Comparison of ENCODE assay signal across 17 mouse cellular contexts in the genomic region with DNA sequence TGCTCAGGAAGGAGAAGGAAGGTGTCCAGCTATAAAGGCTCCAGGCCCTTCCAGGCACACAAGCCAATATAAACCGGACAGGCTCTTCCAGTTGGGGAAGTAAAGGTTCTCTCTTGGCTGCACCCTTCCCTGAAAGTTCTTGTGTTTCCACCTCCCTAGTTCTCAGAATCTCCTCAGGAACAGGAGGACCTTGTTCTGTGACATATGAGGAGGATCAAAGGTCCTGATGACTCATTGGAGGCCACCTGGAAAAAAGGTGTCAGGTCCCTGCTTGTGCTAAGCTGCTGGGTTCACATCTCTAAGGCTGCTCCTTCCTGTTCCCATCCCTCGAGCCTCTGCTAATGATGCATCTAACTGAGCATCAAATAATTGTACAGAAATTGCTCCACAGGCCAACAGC.
"Had no signal": no experiment of that assay in that cellular context is flagged by ENCODE, and none has a peak within 500 bp of the region (broad histone marks: within the 10 kb centered on the region; RNA-seq: fewer than 3 reads in every experiment).

No protein-coding gene starts in this region.

- DNase-seq: liver, postnatal 0 days; lung, adult 2 months; lung, postnatal 14 days; lung, postnatal 36 days; right cerebral cortex, postnatal 14 days; thymus, adult 18-20 months; thymus, postnatal 14 days; thymus, postnatal 36 days had no signal

- H3K9ac ChIP-seq: liver, postnatal 0 days; lung, embryonic 15.5 days; midbrain, embryonic 13.5 days; midbrain, embryonic 15.5 days; neural tube, embryonic 12.5 days; stomach, embryonic 15.5 days had no signal

- H3K27ac ChIP-seq: lung, embryonic 15.5 days; macrophage; midbrain, embryonic 13.5 days; midbrain, embryonic 15.5 days; neural tube, embryonic 12.5 days; stomach, embryonic 15.5 days had no signal

- H3K9me3 ChIP-seq: lung, embryonic 15.5 days; megakaryocyte, embryonic 14.5 days; midbrain, embryonic 13.5 days; midbrain, embryonic 15.5 days; neural tube, embryonic 12.5 days; stomach, embryonic 15.5 days had no signal

- H3K4me3 ChIP-seq: lung, embryonic 15.5 days; megakaryocyte, embryonic 14.5 days; midbrain, embryonic 13.5 days; midbrain, embryonic 15.5 days; neural tube, embryonic 12.5 days; stomach, embryonic 15.5 days had no signal

- ATAC-seq: liver, postnatal 0 days; lung, postnatal 0 days; midbrain, embryonic 13.5 days; midbrain, embryonic 15.5 days had no signal

- H3K36me3 ChIP-seq: lung, embryonic 15.5 days; midbrain, embryonic 13.5 days; midbrain, embryonic 15.5 days; neural tube, embryonic 12.5 days; stomach, embryonic 15.5 days had no signal

- H3K27me3 ChIP-seq: lung, embryonic 15.5 days; megakaryocyte, embryonic 14.5 days; midbrain, embryonic 13.5 days; midbrain, embryonic 15.5 days; neural tube, embryonic 12.5 days; stomach, embryonic 15.5 days had no signal

- H3K4me2 ChIP-seq: lung, embryonic 15.5 days; midbrain, embryonic 11.5 days; midbrain, embryonic 13.5 days; midbrain, embryonic 15.5 days; neural tube, embryonic 12.5 days; stomach, embryonic 15.5 days had no signal
